Mouse (Mus musculus) neural tube, embryonic 11.5 days (tissue): ENCODE results near the gene Cnnm3. TPM values are rescaled to one million over a fixed set of nuclear protein-coding genes. Genes with fewer than 3 reads are reported as not detected.

Experiments
- ATAC-seq: fragments of 200-750 bp; cut with Nextera tagmentation; 2 replicates; pipeline ENCODE4 v1.8.0; 2017; ENCODE audit warnings: moderate number of reproducible peaks, mild to moderate bottlenecking, moderate TSS enrichment, moderate library complexity; ENCODE audit not compliant: insufficient read depth, low FRiP score, low TSS enrichment
- DNase-seq: peaks from one replicate; pipeline ENCODE4 v3.0.0-alpha.2; 2015; ENCODE audit warnings: low spot score
- H3K27ac ChIP-seq: fragments of 300-500 bp; sonication (generic); 2 replicates; pipeline ENCODE4 v1.5.1; 2014; ENCODE audit warnings: low read depth, mild to moderate bottlenecking, low read length
- H3K27me3 ChIP-seq: fragments of 300-500 bp; sonication (generic); 2 replicates; pipeline ENCODE4 v1.6.1; 2014; ENCODE audit warnings: mild to moderate bottlenecking, low read length, mixed read lengths; ENCODE audit not compliant: control insufficient read depth, insufficient read depth
- H3K36me3 ChIP-seq: fragments of 300-500 bp; sonication (generic); 2 replicates; pipeline ENCODE4 v1.6.1; 2014; ENCODE audit warnings: mild to moderate bottlenecking, low read length, moderate library complexity, mixed read lengths; ENCODE audit not compliant: control insufficient read depth, insufficient read depth
- H3K4me1 ChIP-seq: fragments of 300-500 bp; sonication (generic); 2 replicates; pipeline ENCODE4 v1.6.1; 2014; ENCODE audit warnings: low read length, mixed read lengths; ENCODE audit not compliant: control insufficient read depth, insufficient read depth
- H3K4me2 ChIP-seq: fragments of 300-500 bp; sonication (generic); 2 replicates; pipeline ENCODE4 v1.6.1; 2014; ENCODE audit warnings: low read depth, mild to moderate bottlenecking, moderate library complexity
- H3K4me3 ChIP-seq: fragments of 300-500 bp; sonication (generic); 2 replicates; pipeline ENCODE4 v1.5.1; 2014; ENCODE audit warnings: low read depth, low read length
- H3K9ac ChIP-seq: fragments of 300-500 bp; sonication (generic); 2 replicates; pipeline ENCODE4 v1.6.1; 2014; ENCODE audit warnings: mild to moderate bottlenecking, low read length
- H3K9me3 ChIP-seq: fragments of 300-500 bp; sonication (generic); 2 replicates; pipeline ENCODE4 v1.6.1; 2016; ENCODE audit warnings: low read length; ENCODE audit not compliant: control insufficient read depth
- WGBS: fragments of 180-500 bp; shearing (Covaris S2); extraction: QIAGEN DNeasy Blood & Tissue Kit; methylation state at CpG from one replicate; pipeline ENCODE4 v1.1.7; 2014; 5-methylcytosine and 5-hydroxymethylcytosine counted together
- polyA plus RNA-seq: library from polyadenylated mRNA; unstranded; fragments of >200 nt; fragmentation: Nextera tagmentation; extraction: Ambion mirVana; gene quantifications from 2 replicates; pipeline ENCODE4 v1.2.1, GENCODE M21; 2014

Gene Cnnm3
- polyA plus RNA-seq, 1 experiment from 2014 or later = 5.6 TPM

- Histone ChIP-seq H3K27ac (no peak overlapping the region), H3K9me3 (no peaks in the 10 kb centered on the region), H3K4me3 (peak overlapping the region; percentile 59), H3K4me1 (peaks cover 18% of the 10 kb centered on the region), H3K36me3 (peaks cover 16% of the 10 kb centered on the region), H3K9ac (no peak overlapping the region; the same call in 1 of the 2 replicates), H3K4me2 (peak overlapping the region; percentile 60), H3K27me3 (no peaks in the 10 kb centered on the region)
- WGBS = 72% methylated on average over 19 of the region's 19 CpGs
- no peak for DNase-seq
- no peak for ATAC-seq
Observed at GRCm38 (mm10) chr1:36545845-36546600, 34.4 kb downstream of the Cnnm3 start.

- DNase-seq (peak; percentile 96), ATAC-seq (peak; percentile 96)
- WGBS = 0% methylated on average over 43 of the region's 43 CpGs
- Histone ChIP-seq H3K4me1 (peaks cover 18% of the 10 kb centered on the region), H3K9ac (peak within 1 kb of the TSS; percentile 69), H3K4me3 (peak within 1 kb of the TSS; percentile 59), H3K36me3 (peaks cover 21% of the 10 kb centered on the region), H3K27me3 (no peaks in the 10 kb centered on the region), H3K27ac (no peak within 1 kb of the TSS), H3K9me3 (no peaks in the 10 kb centered on the region), H3K4me2 (peak within 1 kb of the TSS; percentile 60)
Observed at GRCm38 (mm10) chr1:36546888-36547471, 35.3 kb downstream of the Cnnm3 start, which contains the start of gene Ankrd39. Gene Ankrd39 (minus strand): TSS chr1:36547445.

DNA sequence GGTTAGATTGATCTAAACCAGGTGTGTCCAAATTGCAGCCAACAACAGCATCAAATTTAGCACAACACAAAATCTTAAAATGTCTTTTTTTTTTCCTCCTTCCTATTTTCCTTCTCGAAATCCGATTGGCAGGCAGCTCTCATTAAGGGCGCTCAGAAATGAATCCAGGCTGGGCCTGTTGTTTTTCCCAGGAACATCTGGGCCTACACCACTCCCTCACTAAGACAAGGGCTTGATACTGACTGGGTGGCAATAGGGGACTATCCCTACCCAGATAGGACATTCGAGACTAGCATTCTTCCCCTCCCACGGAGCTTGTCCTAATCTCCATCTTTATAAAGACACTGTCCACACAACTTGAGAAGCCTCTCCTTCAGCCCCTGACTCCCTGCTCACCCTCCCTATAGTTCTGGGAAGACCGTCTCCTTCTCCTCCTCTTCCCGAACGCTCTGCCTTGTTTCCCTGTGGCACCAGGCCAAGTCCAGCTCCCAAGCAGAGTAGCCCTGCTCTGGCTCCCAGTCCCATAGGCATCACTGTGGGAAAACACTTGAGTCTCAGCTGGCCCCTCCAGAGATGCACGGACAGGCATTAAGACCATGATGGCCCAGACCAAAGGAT, 36.4 kb downstream of the Cnnm3 start:
- DNase-seq (no peak), ATAC-seq (no peak)
- H3K9ac ChIP-seq = no peak overlapping the region
- H3K4me2 ChIP-seq = no peak overlapping the region
- H3K4me3 ChIP-seq = no peak overlapping the region
- H3K4me1 ChIP-seq = peaks cover 18% of the 10 kb centered on the region
- no peaks in the 10 kb centered on the region for H3K27me3 ChIP-seq
- no peaks in the 10 kb centered on the region for H3K9me3 ChIP-seq
- H3K27ac ChIP-seq = no peak overlapping the region
- H3K36me3 ChIP-seq = peaks cover 31% of the 10 kb centered on the region
- WGBS = 61% methylated on average over 9 of the region's 9 CpGs

DNA sequence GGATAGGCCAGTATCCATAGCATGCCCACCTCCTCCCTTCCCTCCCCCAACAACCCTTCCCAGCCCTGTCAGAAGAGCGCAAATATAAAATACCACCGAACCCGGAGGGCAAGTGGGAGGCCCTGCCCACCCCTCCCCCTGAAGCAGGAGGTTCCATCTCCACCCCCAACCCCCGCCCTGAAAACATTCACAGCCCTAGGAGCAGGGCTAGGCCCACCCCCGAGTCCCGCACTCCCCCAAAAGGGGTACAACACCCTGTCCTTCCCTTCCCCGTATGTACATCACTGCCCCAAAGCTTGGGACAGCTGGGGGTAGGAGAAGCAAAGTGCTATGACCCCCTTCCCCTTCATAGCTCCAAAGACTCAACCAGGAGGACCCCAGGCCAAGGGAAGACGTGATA, 37.1 kb downstream of the Cnnm3 start:
- H3K9ac ChIP-seq = no peak overlapping the region
- 56% methylated on average over 8 of the region's 8 CpGs for WGBS

GRCm38 (mm10) chr1:36549491-36549890, 37.8 kb downstream of the Cnnm3 start:
- no peaks in the 10 kb centered on the region for H3K27me3 ChIP-seq
- no peak overlapping the region for H3K4me3 ChIP-seq
- H3K4me2 ChIP-seq = no peak overlapping the region
- H3K9ac ChIP-seq = no peak overlapping the region
- H3K4me1 ChIP-seq = peaks cover 24% of the 10 kb centered on the region
- peaks cover 41% of the 10 kb centered on the region for H3K36me3 ChIP-seq
- no peak overlapping the region for H3K27ac ChIP-seq
- H3K9me3 ChIP-seq = no peaks in the 10 kb centered on the region
- 89% methylated on average over 18 of the region's 18 CpGs for WGBS
- ATAC-seq (no peak), DNase-seq (no peak)

More for the DNA sequence above, 37.1 kb downstream of the Cnnm3 start:
- peaks cover 18% of the 10 kb centered on the region for H3K4me1 ChIP-seq
- no peak overlapping the region for H3K4me3 ChIP-seq
- H3K27me3 ChIP-seq = no peaks in the 10 kb centered on the region
- DNase-seq (no peak), ATAC-seq (no peak)
- no peak overlapping the region for H3K4me2 ChIP-seq
- no peaks in the 10 kb centered on the region for H3K9me3 ChIP-seq
- peaks cover 37% of the 10 kb centered on the region for H3K36me3 ChIP-seq
- H3K27ac ChIP-seq = no peak overlapping the region

DNA sequence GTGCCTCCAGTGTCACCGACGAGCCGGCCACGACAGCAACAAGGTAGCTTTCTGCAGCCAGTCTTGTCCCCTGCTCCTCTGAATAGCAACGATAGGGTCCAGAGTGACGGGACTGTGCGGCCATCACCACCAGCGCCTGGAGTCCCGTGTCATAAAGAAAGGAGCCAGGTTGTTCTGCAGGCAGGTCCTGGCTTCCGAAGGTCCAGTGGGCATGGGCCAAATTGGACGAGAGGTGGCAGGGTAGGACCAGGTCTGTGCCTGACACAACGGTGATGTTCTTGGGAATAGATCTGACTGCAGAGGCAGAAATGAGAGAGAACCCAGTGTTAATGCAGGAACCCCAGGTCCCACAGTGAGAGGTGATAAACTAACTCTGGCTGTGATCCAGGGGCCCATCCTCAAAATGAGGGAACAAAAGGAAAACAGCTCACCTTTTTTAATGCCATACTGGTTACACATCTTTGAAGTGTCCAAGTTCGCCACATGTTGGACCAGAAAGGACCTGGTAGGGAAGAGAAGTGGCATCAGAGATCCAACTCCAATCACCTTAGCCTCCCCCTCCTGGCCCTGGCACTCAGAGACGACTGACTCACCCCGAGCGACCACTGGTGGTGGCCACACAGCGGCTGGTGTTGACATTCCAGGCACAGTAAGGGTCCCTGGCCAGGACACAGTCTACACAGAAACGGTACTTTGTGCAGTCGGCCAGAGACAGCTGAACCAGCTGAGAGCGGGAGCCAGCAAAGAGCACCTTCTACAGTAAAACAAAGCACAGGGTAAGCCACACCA, 38.6 kb downstream of the Cnnm3 start:
- ATAC-seq (no peak), DNase-seq (no peak)
- Histone ChIP-seq H3K27ac (no peak overlapping the region), H3K4me3 (no peak overlapping the region), H3K36me3 (peaks cover 41% of the 10 kb centered on the region), H3K27me3 (no peaks in the 10 kb centered on the region), H3K4me2 (no peak overlapping the region), H3K9me3 (no peaks in the 10 kb centered on the region), H3K9ac (no peak overlapping the region), H3K4me1 (peaks cover 31% of the 10 kb centered on the region)
- 79% methylated on average over 20 of the region's 20 CpGs for WGBS

DNA sequence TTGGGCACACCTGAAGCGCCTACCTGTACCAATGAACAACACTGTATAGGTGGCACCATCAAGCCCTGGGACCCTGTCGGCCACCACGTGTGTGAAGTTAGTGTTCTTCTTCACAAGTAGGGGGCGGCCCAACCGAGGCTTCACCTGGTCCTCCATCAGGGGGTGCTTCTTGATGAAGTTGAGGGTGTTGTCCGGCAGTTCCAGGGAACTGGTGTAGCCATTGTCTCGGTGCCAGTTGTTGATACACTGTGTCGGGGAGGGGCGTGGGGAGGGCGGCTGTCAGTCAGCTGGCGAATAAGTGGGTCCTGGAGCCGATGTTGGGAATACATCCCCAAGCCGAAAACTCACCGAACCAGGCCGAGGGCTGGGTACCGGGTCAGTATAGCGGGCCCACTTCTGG, 40.2 kb downstream of the Cnnm3 start:
- WGBS = 91% methylated on average over 17 of the region's 17 CpGs
- H3K4me2 ChIP-seq = no peak overlapping the region
- no peak overlapping the region for H3K9ac ChIP-seq
- H3K27ac ChIP-seq = no peak overlapping the region
- H3K27me3 ChIP-seq = no peaks in the 10 kb centered on the region
- ATAC-seq (no peak), DNase-seq (no peak)
- H3K4me1 ChIP-seq = peaks cover 33% of the 10 kb centered on the region
- no peak overlapping the region for H3K4me3 ChIP-seq
- H3K36me3 ChIP-seq = peaks cover 41% of the 10 kb centered on the region
- H3K9me3 ChIP-seq = no peaks in the 10 kb centered on the region

GRCm38 (mm10) chr1:36552506-36552905, 40.8 kb downstream of the Cnnm3 start:
- ATAC-seq (no peak), DNase-seq (no peak)
- Histone ChIP-seq H3K4me1 (peaks cover 33% of the 10 kb centered on the region), H3K4me2 (no peak overlapping the region), H3K36me3 (peaks cover 41% of the 10 kb centered on the region), H3K27ac (no peak overlapping the region), H3K9ac (no peak overlapping the region), H3K9me3 (no peaks in the 10 kb centered on the region), H3K4me3 (no peak overlapping the region), H3K27me3 (no peaks in the 10 kb centered on the region)
- 90% methylated on average over 16 of the region's 16 CpGs for WGBS
